Mouse (Mus musculus) urinary bladder, postnatal 4 days (tissue): ENCODE data around the gene Tvp23b.

Source experiments
- DNase-seq, 2 experiments: peaks; one replicate each; pipeline ENCODE4 v3.0.0; 2021 to 2022; ENCODE audit warnings: low spot score in 2 of 2

The Tvp23b gene

GRCm38 (mm10) chr11:62940176-62940575 lies 60.9 kb downstream of the Tvp23b start:
- DNase-seq: no peak

GRCm38 (mm10) chr11:62943538-62943937 lies 64.3 kb downstream of the Tvp23b start:
- no peak for DNase-seq

- no peak for DNase-seq
These were observed 66.3 kb downstream of the Tvp23b start for GRCm38 (mm10) chr11:62945514-62945913.

- DNase-seq: no peak
These were observed 70.3 kb downstream of the Tvp23b start for GRCm38 (mm10) chr11:62949548-62949947.

GRCm38 (mm10) chr11:62951012-62951411 lies 71.8 kb downstream of the Tvp23b start, which contains the start of gene Cdrt4:
Gene Cdrt4, plus strand, starts transcription at chr11:62951193.
- no peak for DNase-seq

GRCm38 (mm10) chr11:62954766-62955165 lies 75.5 kb downstream of the Tvp23b start:
- DNase-seq: no peak

GRCm38 (mm10) chr11:62955186-62955585 lies 75.9 kb downstream of the Tvp23b start:
- DNase-seq: no peak

- DNase-seq: no peak
These were observed 76.5 kb downstream of the Tvp23b start for GRCm38 (mm10) chr11:62955776-62956175.

GRCm38 (mm10) chr11:62957626-62958180 lies 78.4 kb downstream of the Tvp23b start:
- no peak for DNase-seq

- no peak for DNase-seq
These were observed 84.0 kb downstream of the Tvp23b start for GRCm38 (mm10) chr11:62963292-62963691.

- no peak for DNase-seq
These were observed 87.1 kb downstream of the Tvp23b start for GRCm38 (mm10) chr11:62966424-62966764.
